Mouse (Mus musculus) forebrain, embryonic 12.5 days (tissue): ENCODE measurements at regions not wholly inside any gene's neighbourhood (a gene's known extent, or its start where the extent isn't known, plus 50 kb on each side); places are given as distances from the start of the nearest gene placed in this dataset.

Experiments used
- ATAC-seq: fragments of 200-750 bp; cut with Nextera tagmentation; 2 replicates; pipeline ENCODE4 v1.8.0; 2017; ENCODE audit warnings: moderate TSS enrichment; ENCODE audit not compliant: low FRiP score
- H3K27ac ChIP-seq: fragments of 300-500 bp; sonication (generic); 2 replicates; pipeline ENCODE4 v1.5.1; 2016; ENCODE audit warnings: mild to moderate bottlenecking
- H3K27me3 ChIP-seq: fragments of 300-500 bp; sonication (generic); 2 replicates; pipeline ENCODE4 v1.6.1; 2016; ENCODE audit warnings: mild to moderate bottlenecking
- H3K36me3 ChIP-seq: fragments of 300-500 bp; sonication (generic); replicated peaks from 2 replicates; pipeline ENCODE4 v1.6.1; 2016; ENCODE audit warnings: mild to moderate bottlenecking
- H3K4me1 ChIP-seq: fragments of 300-500 bp; sonication (generic); 2 replicates; pipeline ENCODE4 v1.6.1; 2016
- H3K4me2 ChIP-seq: fragments of 300-500 bp; sonication (generic); 2 replicates; pipeline ENCODE4 v1.6.1; 2016; ENCODE audit warnings: mild to moderate bottlenecking, moderate library complexity
- H3K4me3 ChIP-seq: fragments of 300-500 bp; sonication (generic); replicated peaks from 2 replicates; pipeline ENCODE4 v1.5.1; 2016; ENCODE audit warnings: mild to moderate bottlenecking
- H3K9ac ChIP-seq: fragments of 300-500 bp; sonication (generic); 2 replicates; pipeline ENCODE4 v1.6.1; 2016; ENCODE audit warnings: mild to moderate bottlenecking
- H3K9me3 ChIP-seq: fragments of 300-500 bp; sonication (generic); 2 replicates; pipeline ENCODE4 v1.6.1; 2016
- WGBS: fragments of 180-500 bp; shearing (Covaris S2); methylation state at CpG from one replicate; pipeline ENCODE4 v1.1.7; 2016; 5-methylcytosine and 5-hydroxymethylcytosine counted together

DNA sequence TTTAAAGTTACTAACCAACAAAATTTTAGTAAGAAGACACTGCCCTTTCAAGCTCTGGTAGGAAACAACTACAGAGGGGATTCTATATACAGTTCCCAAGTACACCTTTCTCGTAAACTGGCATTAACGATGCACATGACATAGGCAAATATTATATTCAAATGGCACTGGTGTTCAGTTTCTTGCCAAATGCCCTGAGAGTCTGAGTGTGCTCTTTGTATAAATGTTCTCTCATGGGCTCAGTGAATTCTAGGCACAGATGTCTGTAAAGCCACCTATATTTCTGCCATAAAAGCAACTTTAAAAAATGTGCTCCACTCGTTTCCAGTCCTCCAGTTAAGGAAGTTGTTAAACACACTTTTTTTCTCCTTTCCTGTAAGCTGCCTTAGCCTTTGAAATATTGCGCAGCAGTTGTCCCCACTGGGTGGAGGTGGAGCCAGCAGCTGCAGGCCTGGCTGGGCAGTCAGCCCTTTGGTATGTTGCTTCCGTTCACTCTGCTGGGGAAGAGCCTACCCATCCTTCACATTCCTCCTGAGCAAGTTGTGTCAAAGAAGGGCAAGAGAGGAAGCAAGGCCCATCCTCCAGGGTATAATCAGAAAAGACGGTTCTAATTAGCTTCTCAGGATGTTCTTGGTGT lies 347.4 kb upstream of the Actbl2 start:
- H3K27ac ChIP-seq = no peak overlapping the region
- WGBS = 74% methylated on average over 6 of the region's 6 CpGs

DNA sequence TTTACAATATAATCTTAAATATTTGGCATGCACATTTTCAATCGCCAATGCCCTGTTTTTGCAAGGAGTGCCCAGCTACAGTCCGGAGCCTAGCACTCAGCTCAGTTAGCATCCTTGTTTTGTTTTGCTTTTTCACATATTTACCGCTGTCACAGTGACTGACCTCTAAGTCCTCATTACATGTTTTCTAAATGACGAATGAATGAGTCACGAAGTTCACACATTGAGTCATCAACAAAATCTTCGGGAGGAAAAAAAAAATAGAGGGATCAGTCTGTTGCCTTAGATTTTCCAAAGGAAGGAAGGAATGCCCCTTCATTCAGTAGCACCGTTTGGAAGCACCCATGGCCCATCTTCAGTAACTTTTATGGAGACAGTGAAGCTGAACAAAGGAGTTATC lies 342.9 kb upstream of the Actbl2 start:
- H3K4me1 ChIP-seq = no peaks in the 10 kb centered on the region
- no peak overlapping the region for H3K9ac ChIP-seq
- no peaks in the 10 kb centered on the region for H3K36me3 ChIP-seq
- no peak overlapping the region for H3K4me2 ChIP-seq
- no peak overlapping the region for H3K27ac ChIP-seq
- no peaks in the 10 kb centered on the region for H3K27me3 ChIP-seq
- no peaks in the 10 kb centered on the region for H3K9me3 ChIP-seq
- H3K4me3 ChIP-seq = no peak overlapping the region
- WGBS = 88% methylated on average over 7 of the region's 7 CpGs
- no peak for ATAC-seq

More for the DNA sequence above, 347.4 kb upstream of the Actbl2 start:
- Histone ChIP-seq H3K9ac (no peak overlapping the region), H3K4me1 (no peaks in the 10 kb centered on the region; the same call in 1 of the 2 replicates), H3K4me3 (no peak overlapping the region), H3K27me3 (no peaks in the 10 kb centered on the region), H3K9me3 (no peaks in the 10 kb centered on the region), H3K4me2 (no peak overlapping the region), H3K36me3 (no peaks in the 10 kb centered on the region)
- ATAC-seq = no peak

GRCm38 (mm10) chr13:110913177-110913576 lies 341.6 kb upstream of the Actbl2 start:
- no peak overlapping the region for H3K9ac ChIP-seq
- H3K4me1 ChIP-seq = no peaks in the 10 kb centered on the region
- no peak for ATAC-seq
- no peaks in the 10 kb centered on the region for H3K36me3 ChIP-seq
- H3K27ac ChIP-seq = no peak overlapping the region
- H3K9me3 ChIP-seq = no peaks in the 10 kb centered on the region
- H3K4me3 ChIP-seq = no peak overlapping the region
- H3K4me2 ChIP-seq = no peak overlapping the region
- H3K27me3 ChIP-seq = no peaks in the 10 kb centered on the region
- 78% methylated on average over 4 of the region's 4 CpGs for WGBS

DNA sequence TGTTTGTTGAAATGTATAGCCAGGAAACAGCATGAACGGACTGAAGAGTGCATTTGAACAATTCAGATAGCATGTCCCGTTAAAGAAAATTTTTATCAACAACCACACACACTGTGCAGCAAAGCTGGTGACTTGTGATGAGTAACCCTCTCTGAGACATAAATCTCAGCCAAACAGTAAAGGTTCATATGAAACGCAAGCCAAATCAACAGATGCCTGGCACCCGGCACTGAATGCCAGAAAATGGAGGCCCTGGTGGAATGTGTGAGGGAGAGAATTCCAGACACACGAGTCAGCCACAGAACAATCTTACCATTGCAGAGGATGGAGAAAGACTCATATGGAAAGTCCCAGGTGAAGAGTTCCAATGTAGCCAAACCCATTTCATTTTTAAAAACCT lies 341.1 kb upstream of the Actbl2 start:
- ATAC-seq = no peak
- WGBS = 84% methylated on average over 5 of the region's 5 CpGs
- no peaks in the 10 kb centered on the region for H3K27me3 ChIP-seq

GRCm38 (mm10) chr13:110915161-110915560 lies 339.7 kb upstream of the Actbl2 start:
- H3K36me3 ChIP-seq = no peaks in the 10 kb centered on the region
- H3K9ac ChIP-seq = no peak overlapping the region
- 74% methylated on average over 1 of the region's 1 CpGs for WGBS
- H3K4me1 ChIP-seq = no peaks in the 10 kb centered on the region
- no peak overlapping the region for H3K27ac ChIP-seq
- H3K9me3 ChIP-seq = no peaks in the 10 kb centered on the region
- H3K4me3 ChIP-seq = no peak overlapping the region
- no peaks in the 10 kb centered on the region for H3K27me3 ChIP-seq
- H3K4me2 ChIP-seq = no peak overlapping the region
- ATAC-seq = no peak

More for the DNA sequence above, 341.1 kb upstream of the Actbl2 start:
- H3K4me2 ChIP-seq = no peak overlapping the region
- no peaks in the 10 kb centered on the region for H3K4me1 ChIP-seq
- no peaks in the 10 kb centered on the region for H3K9me3 ChIP-seq
- H3K36me3 ChIP-seq = no peaks in the 10 kb centered on the region
- H3K9ac ChIP-seq = no peak overlapping the region
- no peak overlapping the region for H3K4me3 ChIP-seq
- H3K27ac ChIP-seq = no peak overlapping the region

GRCm38 (mm10) chr13:110923936-110924335 lies 330.9 kb upstream of the Actbl2 start:
- Histone ChIP-seq H3K4me3 (no peak overlapping the region), H3K9ac (no peak overlapping the region), H3K36me3 (no peaks in the 10 kb centered on the region), H3K9me3 (no peaks in the 10 kb centered on the region), H3K27me3 (no peaks in the 10 kb centered on the region), H3K4me2 (no peak overlapping the region), H3K27ac (no peak overlapping the region), H3K4me1 (no peaks in the 10 kb centered on the region)
- 93% methylated on average over 5 of the region's 5 CpGs for WGBS
- ATAC-seq = no peak

- no peaks in the 10 kb centered on the region for H3K9me3 ChIP-seq
- H3K4me3 ChIP-seq = no peak overlapping the region
- no peak overlapping the region for H3K27ac ChIP-seq
- no peak overlapping the region for H3K4me2 ChIP-seq
- ATAC-seq = no peak
- no peaks in the 10 kb centered on the region for H3K27me3 ChIP-seq
- no peaks in the 10 kb centered on the region for H3K4me1 ChIP-seq
- no peaks in the 10 kb centered on the region for H3K36me3 ChIP-seq
- WGBS = 93% methylated on average over 3 of the region's 3 CpGs
- H3K9ac ChIP-seq = no peak overlapping the region
Observed at GRCm38 (mm10) chr13:110924897-110925296, 329.9 kb upstream of the Actbl2 start.

- Histone ChIP-seq H3K4me2 (no peak overlapping the region), H3K27me3 (no peaks in the 10 kb centered on the region), H3K4me3 (no peak overlapping the region), H3K9me3 (no peaks in the 10 kb centered on the region), H3K9ac (no peak overlapping the region), H3K36me3 (no peaks in the 10 kb centered on the region), H3K27ac (no peak overlapping the region), H3K4me1 (no peaks in the 10 kb centered on the region)
- no peak for ATAC-seq
- WGBS = 83% methylated on average over 3 of the region's 3 CpGs
Observed at GRCm38 (mm10) chr13:110928143-110928542, 326.7 kb upstream of the Actbl2 start.

DNA sequence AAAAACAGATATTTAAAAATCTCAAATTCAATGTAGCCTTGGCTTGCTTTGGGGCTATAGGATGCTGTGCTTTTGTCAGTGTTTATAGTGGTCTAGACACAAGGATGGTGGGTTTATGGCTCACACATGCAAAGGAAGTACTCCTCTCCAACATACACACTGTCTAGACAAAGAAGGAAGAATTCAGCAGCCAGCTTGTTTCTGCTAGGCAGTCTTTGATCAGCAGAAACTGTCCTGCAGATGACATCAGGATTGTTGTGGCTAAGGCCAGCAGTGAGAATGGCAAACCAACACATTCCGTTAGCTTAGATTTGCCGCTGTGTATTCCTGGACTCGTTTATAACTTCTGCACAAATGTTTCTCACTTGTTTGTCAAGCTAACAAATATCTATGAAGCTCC lies 325.9 kb upstream of the Actbl2 start:
- no peaks in the 10 kb centered on the region for H3K4me1 ChIP-seq
- no peak overlapping the region for H3K4me2 ChIP-seq
- H3K27me3 ChIP-seq = no peaks in the 10 kb centered on the region
- WGBS = 90% methylated on average over 3 of the region's 3 CpGs
- H3K9ac ChIP-seq = no peak overlapping the region
- no peaks in the 10 kb centered on the region for H3K9me3 ChIP-seq
- no peak for ATAC-seq
- no peaks in the 10 kb centered on the region for H3K36me3 ChIP-seq
- no peak overlapping the region for H3K27ac ChIP-seq
- no peak overlapping the region for H3K4me3 ChIP-seq

DNA sequence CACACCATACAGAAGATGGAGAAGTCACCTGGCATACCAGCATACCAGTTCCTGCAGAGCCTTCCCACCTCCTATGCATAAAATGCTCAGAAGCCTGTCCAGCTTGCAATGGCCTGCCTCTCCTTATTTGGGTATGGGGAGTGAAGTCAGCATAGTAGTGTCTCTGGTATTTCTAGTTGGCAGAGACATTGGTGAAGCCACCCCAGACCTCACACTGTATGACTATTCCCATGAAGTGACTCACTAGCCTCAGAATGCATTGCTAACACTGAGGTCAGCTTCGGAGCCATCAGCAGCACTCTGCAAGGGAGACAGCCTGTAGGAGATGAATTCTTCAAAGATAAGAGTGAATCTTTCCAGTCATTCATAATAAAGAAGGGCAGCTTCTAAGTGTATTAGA lies 325.2 kb upstream of the Actbl2 start:
- 86% methylated on average over 1 of the region's 1 CpGs for WGBS
- Histone ChIP-seq H3K4me1 (no peaks in the 10 kb centered on the region), H3K4me2 (no peak overlapping the region), H3K36me3 (no peaks in the 10 kb centered on the region), H3K27me3 (no peaks in the 10 kb centered on the region), H3K27ac (no peak overlapping the region), H3K9me3 (no peaks in the 10 kb centered on the region), H3K4me3 (no peak overlapping the region), H3K9ac (no peak overlapping the region)
- no peak for ATAC-seq

- Histone ChIP-seq H3K4me1 (no peaks in the 10 kb centered on the region), H3K4me2 (no peak overlapping the region), H3K4me3 (no peak overlapping the region), H3K9ac (no peak overlapping the region), H3K9me3 (no peaks in the 10 kb centered on the region), H3K27ac (no peak overlapping the region), H3K36me3 (no peaks in the 10 kb centered on the region), H3K27me3 (no peaks in the 10 kb centered on the region)
- 78% methylated on average over 1 of the region's 1 CpGs for WGBS
- no peak for ATAC-seq
Observed at GRCm38 (mm10) chr13:110941587-110941986, 313.2 kb upstream of the Actbl2 start.

- no peak overlapping the region for H3K4me2 ChIP-seq
- H3K4me1 ChIP-seq = no peaks in the 10 kb centered on the region
- H3K27ac ChIP-seq = no peak overlapping the region
- no peak overlapping the region for H3K9ac ChIP-seq
- 88% methylated on average over 4 of the region's 4 CpGs for WGBS
- no peak for ATAC-seq
- no peaks in the 10 kb centered on the region for H3K36me3 ChIP-seq
- H3K4me3 ChIP-seq = no peak overlapping the region
- no peaks in the 10 kb centered on the region for H3K9me3 ChIP-seq
- no peaks in the 10 kb centered on the region for H3K27me3 ChIP-seq
Observed at GRCm38 (mm10) chr13:110942986-110943644, 311.7 kb upstream of the Actbl2 start.

DNA sequence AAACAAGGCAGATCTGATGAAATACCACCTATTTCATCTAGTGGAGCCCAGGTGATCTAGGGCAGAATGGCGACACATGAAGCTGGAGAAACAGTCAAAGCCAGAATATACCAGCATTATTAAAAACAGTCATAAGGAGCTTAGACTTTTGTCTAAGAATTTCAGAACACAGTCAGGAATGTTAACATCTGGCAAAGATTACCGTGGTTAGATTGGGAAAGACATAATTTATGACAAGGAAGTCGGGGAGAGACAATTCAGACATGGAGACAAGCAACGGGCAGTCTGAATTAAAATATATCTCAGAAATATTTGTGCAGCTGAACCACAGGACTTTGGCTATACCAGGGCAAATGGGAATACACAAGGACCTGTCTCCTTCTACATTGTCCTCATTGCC lies 310.8 kb upstream of the Actbl2 start:
- ATAC-seq = no peak
- no peaks in the 10 kb centered on the region for H3K4me1 ChIP-seq
- H3K27me3 ChIP-seq = no peaks in the 10 kb centered on the region
- H3K9ac ChIP-seq = no peak overlapping the region
- H3K27ac ChIP-seq = no peak overlapping the region
- no peak overlapping the region for H3K4me3 ChIP-seq
- 84% methylated on average over 4 of the region's 4 CpGs for WGBS
- no peaks in the 10 kb centered on the region for H3K9me3 ChIP-seq
- H3K36me3 ChIP-seq = no peaks in the 10 kb centered on the region
- H3K4me2 ChIP-seq = no peak overlapping the region
